Mouse (Mus musculus): ENCODE data around the gene Sppl3.

DNA sequence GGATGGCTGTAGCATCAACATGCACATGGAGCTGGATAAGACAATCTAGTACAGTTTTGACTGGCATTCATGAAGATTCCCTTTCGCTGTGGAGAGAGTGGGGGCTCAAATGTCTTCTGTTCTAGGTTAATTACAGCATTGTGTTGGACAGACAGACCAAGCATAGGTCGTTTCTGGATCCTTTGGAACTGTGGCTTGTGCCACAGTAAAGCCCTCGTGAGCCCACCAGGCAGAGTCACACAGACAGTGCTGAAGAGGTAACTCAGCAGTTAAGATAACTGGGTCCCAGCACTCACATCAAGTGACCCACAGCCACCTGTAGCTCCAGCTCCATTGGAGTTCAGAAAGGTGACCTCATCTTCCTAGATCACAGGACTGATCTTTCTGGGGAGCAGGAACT lies 18.6 kb downstream of the Sppl3 start:
- TF ChIP-seq POLR2A (IDR thresholded peaks at IDR 0.05; ENCODE audit: control insufficient read depth, extremely low read depth, insufficient read depth, low read length, poor library complexity) (no peak), CTCF (IDR thresholded peaks at IDR 0.05; ENCODE audit: borderline replicate concordance, control insufficient read depth, extremely low read depth, insufficient read depth, low read length, poor library complexity) (no peak)
